Mouse (Mus musculus) urinary bladder, postnatal 25 days (tissue): ENCODE results near the gene Ier3.
"Not testable (repeated sequence)": the region's sequence is repeated elsewhere in the genome, so short reads cannot be mapped to it uniquely, and the experiment has no call there.

Source experiments
- DNase-seq: peaks from one replicate; pipeline ENCODE4 v3.0.0; 2022; ENCODE audit warnings: low spot score

The Ier3 gene

DNA sequence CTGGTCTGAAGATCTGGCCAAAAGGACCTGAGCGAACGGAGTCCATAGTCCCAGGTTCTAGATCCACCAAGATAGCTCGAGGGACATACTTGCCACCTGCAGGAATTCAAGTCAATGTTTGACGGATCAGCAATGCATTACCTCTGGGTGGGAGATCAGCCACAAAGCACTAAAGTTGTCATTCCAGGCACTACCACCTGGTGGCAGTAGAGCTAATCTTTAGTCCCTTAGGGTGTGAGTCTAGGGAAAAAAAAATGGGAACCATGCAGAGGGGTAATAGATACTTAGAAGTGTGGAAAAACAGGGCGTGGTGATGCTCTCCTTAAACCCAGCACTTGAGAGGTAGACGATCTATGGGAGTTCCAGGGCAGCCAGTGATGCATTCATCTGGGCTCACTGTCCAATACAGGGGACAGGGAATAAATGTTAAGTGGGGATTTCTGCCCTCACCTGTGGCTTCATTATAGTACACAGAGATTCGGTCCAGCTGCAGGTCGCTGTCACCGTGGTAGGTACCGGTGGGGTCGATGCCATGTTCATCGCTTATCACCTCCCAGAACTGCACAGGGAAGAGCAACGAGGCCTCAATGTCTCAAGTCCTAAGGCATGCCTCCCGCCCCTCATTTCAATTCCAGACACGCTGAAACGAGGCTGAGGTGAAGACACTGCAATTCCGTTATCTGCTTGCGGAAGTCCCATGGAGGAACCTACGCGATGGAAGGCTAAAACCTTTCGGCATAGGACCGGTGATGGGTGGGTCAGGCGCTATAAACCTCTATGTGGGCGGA, 14.9 kb downstream of the Ier3 start:
- peak; percentile 73 for DNase-seq

DNA sequence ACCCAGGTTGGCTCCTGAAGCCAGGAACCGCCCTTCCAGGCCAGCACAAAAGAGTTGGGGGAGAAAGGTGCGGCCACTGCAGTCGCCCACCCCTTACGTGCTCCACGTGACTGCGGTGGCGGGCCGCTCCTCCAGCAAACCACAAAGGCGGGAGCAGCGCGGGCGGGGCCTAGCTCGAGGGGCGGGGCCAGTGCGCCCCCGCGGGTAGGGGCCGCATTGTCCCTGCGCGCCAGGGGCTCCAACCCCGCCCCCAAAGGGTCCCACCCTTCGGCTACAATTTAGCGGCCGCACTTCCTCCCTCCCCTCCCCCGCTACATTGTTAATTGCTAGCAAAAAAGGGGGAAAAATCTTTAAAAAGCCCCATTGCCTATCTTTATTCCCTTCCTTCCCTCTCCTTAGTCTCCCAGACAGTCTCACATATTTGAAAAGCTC, 15.5 kb downstream of the Ier3 start:
- peak; percentile 91 for DNase-seq

DNA sequence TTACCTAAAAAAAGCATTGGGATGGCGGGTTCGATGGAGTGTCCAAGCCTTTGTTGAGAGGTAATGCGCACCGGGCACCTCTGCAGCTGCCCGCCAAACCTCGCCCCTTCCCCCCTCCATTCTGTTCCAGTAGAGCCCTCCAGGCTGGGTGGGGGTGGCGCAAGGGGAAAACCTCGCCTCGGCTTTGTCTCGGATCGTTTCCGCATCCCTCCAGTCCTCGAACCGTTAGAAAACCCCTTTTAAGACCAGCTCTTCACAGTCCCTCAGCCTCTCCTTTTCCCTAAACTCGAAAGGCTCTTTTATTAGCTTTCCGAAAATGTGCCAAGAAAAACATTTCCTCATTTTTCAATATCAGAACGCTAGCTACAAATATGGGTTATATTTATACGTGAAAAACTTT, 16.0 kb downstream of the Ier3 start:
- no peak for DNase-seq

DNA sequence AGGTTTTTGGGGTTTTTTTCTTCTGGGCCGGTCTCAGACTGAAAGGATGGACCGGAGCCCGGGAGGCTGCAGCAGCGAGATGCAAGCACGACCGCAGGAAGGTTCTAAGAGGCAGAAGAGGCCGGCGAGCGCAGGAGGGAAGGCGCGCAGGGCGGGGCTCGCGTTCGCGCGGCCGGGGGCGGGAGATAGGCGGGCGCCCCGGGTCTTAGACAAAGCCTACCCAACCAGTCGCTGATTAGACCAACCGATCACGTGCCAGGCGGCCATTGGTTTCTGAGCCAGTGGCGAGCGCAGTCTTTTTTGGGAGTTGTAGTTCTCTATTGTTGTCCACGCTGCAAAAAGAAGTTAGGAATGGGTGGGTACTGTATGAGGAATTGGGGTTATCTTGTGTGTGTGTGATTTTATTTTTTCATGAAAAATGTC, 16.6 kb downstream of the Ier3 start, which contains the start of gene Tubb5:
Gene Tubb5 (minus strand): TSS at position 185 of the 423 bp plus-strand sequence.
- peak; percentile 89 for DNase-seq

DNA sequence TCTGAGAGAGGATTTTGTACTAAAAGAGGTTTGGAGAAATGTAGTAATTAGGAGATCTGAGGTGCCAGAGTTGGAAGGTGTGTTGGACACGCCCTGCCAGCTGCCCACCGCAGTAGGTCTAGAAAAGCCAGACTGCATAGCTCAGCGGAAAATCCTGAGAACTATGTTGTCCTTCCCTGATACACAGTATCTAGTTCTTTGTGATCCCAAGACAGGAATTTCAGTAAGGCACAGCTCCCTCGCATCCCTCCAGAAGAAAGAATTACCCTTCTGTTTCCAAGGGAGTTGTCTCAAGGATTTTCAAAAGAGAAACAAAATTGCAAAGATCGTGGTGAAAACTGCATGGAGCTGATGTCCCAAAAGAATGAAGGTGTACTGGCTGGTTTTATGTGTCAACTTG, 17.1 kb downstream of the Ier3 start:
- no peak for DNase-seq

DNA sequence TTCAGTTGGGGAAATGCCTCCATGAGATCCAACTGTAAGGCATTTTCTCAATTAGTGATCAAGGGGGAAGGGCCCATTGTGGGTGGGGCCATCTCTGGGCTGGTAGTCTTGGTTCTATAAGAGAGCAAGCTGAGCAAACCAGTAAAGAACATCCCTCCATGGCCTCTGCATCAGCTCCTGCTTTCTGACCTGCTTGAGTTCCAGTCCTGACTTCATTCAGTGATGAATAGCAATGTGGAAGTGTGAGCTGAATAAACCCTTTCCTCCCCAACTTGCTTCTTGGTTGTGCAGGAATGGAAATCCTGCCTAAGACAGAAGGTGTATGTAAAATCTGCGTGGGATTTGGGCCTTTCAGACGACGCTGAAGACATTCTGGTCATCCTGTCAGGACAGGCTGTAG, 17.5 kb downstream of the Ier3 start:
- DNase-seq, result not testable (repeated sequence)

DNA sequence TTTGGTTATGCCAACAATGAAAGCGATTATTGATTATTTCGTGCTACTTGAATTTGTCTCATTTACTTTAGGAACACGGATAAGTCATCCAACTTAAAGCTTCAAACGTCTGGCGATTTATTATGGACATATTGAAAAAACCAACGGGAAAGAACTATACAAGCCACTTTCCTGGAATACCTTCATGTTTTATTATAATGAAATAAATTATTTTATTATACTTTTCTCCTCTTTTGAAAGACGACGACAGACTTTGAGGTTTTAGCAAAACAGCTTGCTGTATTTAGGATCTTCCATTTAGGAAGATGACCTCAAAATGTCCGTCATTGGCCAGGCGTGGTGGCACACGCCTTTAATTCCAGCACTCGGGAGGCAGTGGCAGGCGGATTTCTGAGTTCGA, 19.1 kb downstream of the Ier3 start:
- no peak for DNase-seq

DNA sequence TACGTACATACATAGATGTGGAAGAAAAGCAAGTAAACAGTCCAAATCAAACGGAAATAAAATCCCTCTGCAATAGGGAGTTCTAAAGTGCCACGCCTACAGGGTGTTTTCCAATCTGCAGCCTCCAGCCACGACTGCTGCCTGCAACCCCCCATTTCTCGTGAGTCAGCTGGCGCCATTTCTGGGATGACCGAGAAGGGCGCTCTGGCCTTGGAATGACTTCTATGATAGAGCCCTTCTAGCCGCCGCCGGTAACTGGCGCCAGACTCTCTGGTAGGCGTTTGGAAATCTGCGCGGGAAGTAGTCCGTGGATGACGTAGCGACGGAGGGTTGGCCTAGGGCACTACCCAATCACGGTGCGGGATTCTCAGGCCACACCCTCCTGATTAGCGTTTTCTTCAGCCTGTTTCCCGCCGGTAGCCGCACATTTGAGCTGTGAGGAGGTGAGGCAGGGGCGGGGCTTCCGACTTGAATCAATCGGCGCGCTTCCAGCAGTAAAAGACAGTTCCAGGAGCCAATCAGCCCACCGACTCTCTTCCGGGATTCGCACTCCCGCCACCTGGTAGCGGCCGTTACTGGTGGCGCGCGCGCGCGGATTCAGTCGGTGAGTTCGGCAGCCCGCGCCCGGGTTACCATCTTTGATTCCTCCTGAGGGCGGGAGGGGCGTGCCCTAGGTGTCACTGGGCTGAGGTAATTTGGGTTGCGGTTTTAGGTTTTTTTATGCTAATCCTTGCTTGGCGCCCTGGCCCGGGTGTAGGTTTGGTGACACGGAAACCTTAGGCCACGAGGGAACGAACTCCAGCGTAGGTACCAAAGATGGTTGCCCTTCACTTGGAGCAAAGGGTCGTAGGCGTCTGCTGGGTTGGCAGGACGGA, 19.8 kb downstream of the Ier3 start, which contains the start of gene Mdc1:
Gene Mdc1 (plus strand): TSS at position 440 of the 875 bp plus-strand sequence.
- DNase-seq, result peak; percentile 96

DNA sequence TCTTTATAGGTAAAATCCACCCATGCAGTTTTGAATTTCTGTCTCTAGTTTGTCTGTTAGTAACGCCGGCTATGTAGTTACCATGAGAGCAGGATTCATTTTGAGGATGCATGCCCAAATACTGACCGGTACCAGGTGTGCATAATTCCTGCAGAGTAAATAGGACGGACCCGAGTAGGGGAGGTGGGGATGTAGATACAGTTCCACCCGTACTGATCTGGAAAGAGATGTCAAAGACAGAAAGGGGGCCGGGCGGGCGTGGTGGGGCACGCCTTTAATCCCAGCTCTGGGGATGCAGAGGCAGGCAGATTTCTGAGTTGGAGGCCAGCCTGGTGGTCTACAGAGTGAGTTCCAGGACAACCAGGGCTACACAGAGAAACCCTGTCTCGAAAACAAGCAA, 20.5 kb downstream of the Ier3 start:
- DNase-seq, result no peak

DNA sequence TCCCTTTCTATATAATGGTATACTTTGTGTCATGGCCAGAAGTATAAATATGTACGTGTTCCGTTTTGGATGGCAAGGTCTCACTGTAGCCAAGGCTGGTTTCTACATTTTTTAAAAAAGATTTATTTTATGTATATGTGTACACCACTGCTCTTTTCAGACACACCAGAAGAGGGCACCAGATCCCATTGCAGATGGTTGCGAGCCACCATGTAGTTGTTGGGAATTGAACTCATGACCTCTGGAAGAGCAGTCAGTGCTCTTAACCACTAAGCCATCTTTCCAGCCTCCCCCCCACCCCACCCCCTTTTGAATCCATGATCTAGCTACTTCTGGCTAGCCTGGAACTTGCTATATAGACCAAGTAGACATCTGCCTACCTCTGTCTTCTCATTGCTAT, 22.0 kb downstream of the Ier3 start:
- no peak for DNase-seq

DNA sequence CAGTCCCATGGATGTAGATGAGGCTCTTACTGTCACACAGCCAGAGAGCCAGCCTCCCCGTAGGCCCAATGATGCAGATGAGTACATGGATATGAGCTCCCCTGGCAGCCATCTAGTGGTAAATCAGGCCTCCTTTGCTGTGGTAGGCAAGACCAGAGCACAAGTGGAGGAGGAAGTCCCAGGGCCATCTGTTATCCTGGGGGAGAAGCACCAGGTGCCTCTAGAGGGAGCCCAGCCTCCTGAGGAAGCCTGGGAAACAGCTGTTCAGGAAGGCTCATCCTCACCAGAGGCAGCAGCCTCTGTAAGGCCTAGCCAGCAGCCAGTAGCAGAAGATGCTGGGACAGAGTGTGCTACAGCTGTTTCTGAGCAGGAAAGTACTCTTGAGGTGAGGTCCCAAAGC, 26.6 kb downstream of the Ier3 start:
- no peak for DNase-seq

DNA sequence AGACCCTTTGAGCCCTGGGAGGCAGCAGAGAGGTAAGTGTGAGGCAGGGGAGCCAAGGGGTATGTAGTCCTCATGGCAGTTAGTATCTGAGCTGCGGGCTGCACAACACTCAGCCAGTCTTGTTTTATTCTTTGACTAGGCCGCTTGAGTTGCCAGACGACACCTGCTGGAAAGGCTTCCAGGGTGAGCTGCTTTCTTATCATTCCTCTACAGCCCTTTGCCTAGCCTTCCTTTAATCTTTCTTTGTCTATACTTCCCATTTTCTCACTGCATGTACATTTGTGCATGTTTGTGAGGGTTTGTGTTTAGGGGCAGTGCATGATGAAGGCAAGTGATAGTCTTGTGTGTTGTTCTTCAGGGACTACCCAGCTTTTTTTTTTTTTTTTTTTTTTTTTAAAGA, 29.5 kb downstream of the Ier3 start:
- no peak for DNase-seq

DNA sequence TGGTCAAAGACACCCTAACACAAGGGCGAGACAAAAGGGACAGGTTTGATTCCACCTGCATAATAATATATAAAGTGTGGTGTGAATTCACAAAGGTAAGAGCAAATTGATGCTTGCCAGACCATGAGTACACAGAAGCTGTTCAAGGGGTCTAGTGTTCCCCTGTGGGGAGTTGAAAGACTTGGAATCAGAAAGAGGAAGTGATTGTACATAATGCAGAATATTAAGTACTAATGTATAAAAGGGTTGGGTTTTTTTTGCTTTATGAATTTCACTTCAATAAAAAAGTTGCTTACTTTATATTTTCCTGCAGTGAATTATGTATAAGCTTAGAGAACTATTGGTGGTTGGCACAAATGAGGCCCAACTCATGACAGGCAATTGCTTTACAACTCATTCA, 37.9 kb downstream of the Ier3 start:
- DNase-seq, result no peak

DNA sequence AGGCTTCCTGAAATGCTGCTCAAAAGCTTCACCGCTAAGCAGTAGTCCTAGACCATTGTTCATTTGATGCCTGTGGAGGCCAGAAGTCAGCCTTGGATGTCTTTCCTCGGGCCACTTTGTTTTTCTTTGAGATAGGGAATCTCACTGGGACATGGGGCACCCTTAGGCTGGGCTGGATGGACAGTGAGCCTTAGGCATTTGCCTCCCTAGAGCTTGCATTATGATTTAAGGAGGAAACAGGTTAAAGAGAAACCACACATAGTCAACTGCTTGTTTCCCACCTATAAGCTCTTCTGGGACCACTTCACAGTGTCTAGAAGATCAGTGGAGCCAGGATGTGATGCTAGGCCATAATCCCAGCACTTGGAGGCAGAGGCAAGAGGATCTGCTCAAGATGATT, 38.4 kb downstream of the Ier3 start:
- DNase-seq, result no peak

DNA sequence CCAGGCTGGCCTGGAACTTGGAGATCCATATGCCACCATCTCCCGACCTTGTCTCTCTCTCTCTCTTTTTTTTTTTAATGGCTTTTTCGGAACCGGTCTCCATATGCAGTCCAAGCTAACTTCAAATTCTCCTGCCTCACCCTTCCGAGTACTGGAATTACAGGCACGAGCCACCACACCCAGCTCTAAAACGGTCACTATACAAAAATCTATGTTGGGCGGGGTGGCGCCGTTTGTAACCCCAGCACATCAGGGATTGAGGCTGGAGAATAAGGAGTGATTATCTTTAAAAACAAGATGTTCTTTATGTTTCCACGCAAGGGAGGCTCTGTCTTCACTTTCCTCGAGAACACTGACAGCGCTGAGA, 39.3 kb downstream of the Ier3 start:
- DNase-seq, result no peak

DNA sequence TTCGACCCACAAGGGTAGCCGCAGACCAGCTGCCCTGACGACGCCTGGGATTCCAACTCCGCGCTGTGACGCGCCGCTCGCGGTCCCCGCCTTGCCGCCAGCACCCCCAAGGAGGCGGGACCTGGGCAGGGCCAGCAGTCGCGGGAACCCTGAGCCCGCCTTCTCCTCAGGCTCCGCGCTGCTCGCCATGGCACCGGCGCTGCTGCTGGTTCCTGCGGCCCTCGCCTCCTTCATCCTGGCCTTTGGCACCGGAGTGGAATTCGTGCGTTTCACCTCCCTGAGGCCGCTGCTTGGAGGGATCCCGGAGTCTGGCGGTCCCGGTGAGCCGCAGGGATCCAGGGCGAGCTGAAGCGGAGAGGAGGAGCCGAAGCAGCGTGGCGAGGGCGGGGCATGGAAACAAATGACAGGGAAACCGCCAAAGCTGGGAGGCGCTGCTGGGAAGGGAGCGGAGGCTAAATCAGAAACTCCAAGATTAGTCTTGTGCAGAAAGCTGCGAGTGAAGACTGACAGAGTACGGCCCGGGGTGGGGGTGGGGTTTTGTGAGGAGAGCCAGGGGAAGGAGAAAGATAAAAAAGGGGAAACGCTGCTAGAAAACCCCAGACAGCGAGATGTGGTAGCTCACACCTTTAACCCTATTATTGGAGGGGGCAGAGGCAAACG, 39.8 kb downstream of the Ier3 start, which contains the start of gene Nrm:
Gene Nrm (plus strand): TSS at position 121 of the 660 bp plus-strand sequence.
- peak; percentile 86 for DNase-seq

DNA sequence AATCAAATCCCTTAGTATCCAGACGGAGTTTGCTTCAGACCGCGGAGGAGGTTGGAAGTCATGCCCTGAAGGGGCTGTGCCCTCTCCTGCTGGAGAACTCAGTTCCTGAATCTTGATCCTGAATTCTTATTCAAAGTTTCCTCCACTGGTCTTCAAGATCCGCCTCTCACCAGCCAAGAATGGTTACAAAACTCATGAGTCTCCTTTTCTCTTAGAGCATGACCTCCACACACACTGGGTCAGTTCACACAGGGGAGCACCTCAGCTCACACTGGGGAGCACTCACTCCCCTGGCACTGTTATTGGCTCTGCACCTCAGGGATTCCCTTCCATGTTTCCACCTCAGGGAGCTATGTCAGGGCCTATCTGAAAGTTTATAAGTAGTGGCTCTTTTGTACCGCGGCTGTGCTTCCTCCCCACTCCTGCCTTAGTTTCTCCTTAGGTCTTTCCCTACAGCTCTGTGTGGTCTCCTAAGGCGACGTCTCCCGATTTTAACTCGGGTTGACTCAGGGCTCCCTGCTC, 43.4 kb downstream of the Ier3 start:
- no peak for DNase-seq

DNA sequence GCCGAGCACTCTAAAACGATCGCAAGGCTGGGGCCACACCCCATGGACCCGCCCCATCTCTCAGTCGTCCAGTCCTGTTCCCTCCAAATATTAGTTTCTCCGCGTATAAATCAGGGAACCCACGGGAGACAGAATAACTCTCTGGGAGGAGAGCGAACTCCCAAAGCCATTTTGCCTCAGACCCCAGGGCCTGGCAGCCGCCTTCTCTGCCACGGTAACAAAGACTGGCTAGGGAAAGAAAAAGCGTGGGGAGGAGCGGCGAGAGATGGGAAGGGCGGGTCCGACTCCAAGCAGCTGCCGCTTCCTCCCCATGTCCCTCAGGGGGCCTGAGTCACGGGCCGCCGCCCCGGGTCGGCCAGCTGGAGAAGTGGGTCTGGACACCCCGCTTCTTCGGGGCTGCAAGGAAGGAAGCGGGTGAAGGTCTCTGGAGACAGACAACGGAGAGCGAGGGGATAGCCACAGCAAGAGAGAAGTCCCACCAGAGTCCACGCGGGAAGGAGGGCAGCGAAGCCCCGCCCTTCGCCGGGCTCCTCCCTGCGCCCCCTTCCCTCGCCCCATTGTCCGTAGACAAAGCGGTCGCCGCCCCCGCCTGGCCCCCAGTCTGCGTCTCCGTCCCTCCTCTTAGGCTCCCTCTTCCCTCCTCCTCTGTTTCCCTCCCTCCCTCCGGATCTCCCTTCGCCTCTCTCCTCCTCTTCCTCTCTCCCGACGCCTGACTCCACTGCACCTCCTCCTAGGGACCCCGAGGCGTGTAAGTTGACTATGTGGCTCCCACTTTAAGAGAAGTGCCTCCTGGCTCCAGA, 44.2 kb downstream of the Ier3 start, which contains the start of gene Ppp1r18:
Gene Ppp1r18 (plus strand): TSS at position 113 of the 800 bp plus-strand sequence.
- DNase-seq, result peak; percentile 59

DNA sequence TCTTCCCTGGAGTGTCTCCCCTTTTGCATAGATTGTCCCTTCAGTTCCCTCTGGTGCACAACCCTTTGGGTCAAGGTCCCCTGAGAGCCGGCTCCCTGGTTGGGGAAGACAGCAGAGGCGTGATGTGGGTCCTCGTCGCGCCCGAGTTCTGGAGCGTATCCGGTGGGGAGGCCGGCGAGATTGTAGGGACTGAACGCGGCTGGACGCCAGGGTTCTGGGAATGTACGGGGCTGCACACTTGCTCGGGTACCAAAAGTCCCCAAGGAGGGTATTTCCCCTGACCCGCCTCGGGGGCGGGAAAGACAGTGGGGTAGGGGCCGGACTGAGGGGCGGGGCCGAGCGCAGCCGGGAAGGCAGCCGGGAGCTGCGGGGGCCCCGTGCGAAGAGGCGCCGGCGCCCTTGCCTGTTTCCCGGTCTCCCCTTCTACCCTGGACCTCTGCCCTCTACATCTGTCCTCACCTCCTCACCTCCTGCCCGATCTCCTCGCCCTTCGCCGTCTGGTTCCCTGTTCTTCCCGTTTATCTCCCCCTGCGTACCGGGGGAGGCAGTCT, 44.9 kb downstream of the Ier3 start:
- peak; percentile 59 for DNase-seq

DNA sequence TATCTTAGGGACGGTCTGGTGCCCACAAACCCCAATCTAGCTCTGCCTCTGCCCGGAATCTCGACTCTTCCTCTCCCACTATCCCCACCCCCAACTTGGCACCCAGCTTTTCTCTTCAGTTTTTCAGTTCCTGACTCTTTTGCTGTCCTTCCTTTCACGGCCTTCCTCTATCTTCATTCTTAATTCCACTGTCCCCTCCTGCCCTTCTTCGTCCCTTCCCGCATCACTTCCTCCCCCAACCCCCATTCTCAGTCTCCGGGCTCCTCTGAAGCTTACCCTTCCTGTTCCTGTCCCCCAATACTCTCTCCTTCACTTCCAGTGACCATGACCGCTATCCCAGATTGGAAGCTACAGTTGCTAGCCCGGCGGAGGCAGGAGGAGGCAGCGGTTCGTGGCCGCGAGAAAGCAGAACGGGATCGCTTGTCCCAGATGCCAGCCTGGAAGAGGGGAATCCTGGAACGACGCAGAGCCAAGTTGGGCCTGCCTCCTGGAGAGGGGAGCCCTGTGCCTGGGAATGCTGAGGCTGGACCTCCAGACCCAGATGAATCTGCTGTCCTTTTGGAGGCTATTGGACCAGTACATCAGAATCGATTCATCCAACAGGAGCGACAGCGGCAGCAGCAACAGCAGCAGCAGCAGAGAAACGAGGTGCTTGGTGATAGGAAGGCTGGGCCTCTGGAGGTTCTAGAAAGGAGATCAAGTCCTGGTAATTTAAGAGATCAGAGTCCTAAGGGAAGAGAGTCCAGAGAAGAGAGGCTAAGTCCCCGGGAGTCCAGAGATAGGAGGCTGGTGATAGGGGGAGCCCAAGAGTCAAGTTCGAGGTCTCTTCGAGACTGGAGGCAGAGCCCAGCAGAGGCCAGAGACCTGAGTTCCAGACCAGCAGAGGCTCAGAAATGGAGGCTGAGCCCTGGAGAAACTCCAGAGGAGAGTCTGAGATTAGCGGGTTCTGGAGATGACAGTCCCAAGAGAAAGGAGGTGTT, 45.7 kb downstream of the Ier3 start:
- no peak for DNase-seq
